Mouse (Mus musculus) left cerebral cortex, adult 6 months (tissue): ENCODE data around the gene Vars2. TPM values are rescaled to one million over a fixed set of nuclear protein-coding genes. Genes with fewer than 3 reads are reported as not detected.

Experiments
- long read RNA-seq, 2 experiments: library from polyadenylated mRNA; unstranded; transcript quantifications; one replicate each; pipeline ENCODE4 v2.0.0; 2019 to 2020
- polyA plus RNA-seq: library from polyadenylated mRNA; unstranded; fragments of <200 nt; fragmentation: Nextera tagmentation; gene quantifications from 2 replicates; pipeline ENCODE4 v1.2.3, GENCODE M21; 2021

Vars2 gene
- 4.2 and 4.4 TPM in 2 replicates for polyA plus RNA-seq
- long read RNA-seq, experiment 1, full-length matches to known transcripts: 4 of 7 reads
- long read RNA-seq, experiment 1, partial matches to known transcripts: 2 of 7 reads
- long read RNA-seq, experiment 1, other reads (novel, unspliced or antisense): 1 of 7 reads
- long read RNA-seq, experiment 2, partial matches to known transcripts: 1 of 1 reads
- long read RNA-seq, experiment 2, other reads (novel, unspliced or antisense): 0 of 1 reads

GRCm38 (mm10) chr17:35667334-35668065, at the start of gene Vars2:
Vars2 (minus strand) TSS chr17:35667592.

GRCm38 (mm10) chr17:35704621-35705464, 37.5 kb upstream of the Vars2 start, which contains the start of gene Ddr1:
Ddr1 (minus strand) TSS chr17:35704621.

GRCm38 (mm10) chr17:35673416-35674035, 6.1 kb upstream of the Vars2 start, which contains the start of gene Gtf2h4:
Gtf2h4 (minus strand) TSS chr17:35673739.

GRCm38 (mm10) chr17:35643609-35644236, 23.7 kb downstream of the Vars2 start, which contains the start of gene Mucl3:
Mucl3 (minus strand) TSS chr17:35643695.

GRCm38 (mm10) chr17:35626537-35626936, 40.9 kb downstream of the Vars2 start, which contains the start of gene Gm9573:
Gm9573 (minus strand) TSS chr17:35626637.

Other genes with a start within 250 kb of the Vars2 start
- 1.5 and 1.7 TPM in 2 replicates for gene H2-Q6, start 242.7 kb downstream of the Vars2 start, polyA plus RNA-seq
- 2.5 and 3.5 TPM in 2 replicates for gene H2-Q7, start 228.4 kb downstream of the Vars2 start, polyA plus RNA-seq
- 0.18 and 0.22 TPM in 2 replicates for gene H2-Q10, start 197.5 kb downstream of the Vars2 start, polyA plus RNA-seq
- gene Pou5f1, start 161.6 kb downstream of the Vars2 start, polyA plus RNA-seq: not detected in 2 replicates
- gene Tcf19, start 150.8 kb downstream of the Vars2 start, polyA plus RNA-seq: 12.5 and 13.0 TPM in 2 replicates
- gene Cchcr1, start 150.5 kb downstream of the Vars2 start, polyA plus RNA-seq: 1.8 and 2.2 TPM in 2 replicates
- not detected in 2 replicates for gene Psors1c2, start 134.4 kb downstream of the Vars2 start, polyA plus RNA-seq
- gene Cdsn, start 115.5 kb downstream of the Vars2 start, polyA plus RNA-seq: 1.3 and 1.6 TPM in 2 replicates
- gene 2300002M23Rik, start 100.1 kb downstream of the Vars2 start, polyA plus RNA-seq: not detected in 2 replicates
- not detected in 2 replicates for gene Sfta2, start 66.0 kb downstream of the Vars2 start, polyA plus RNA-seq
- gene Gm9573, start 41.0 kb downstream of the Vars2 start, polyA plus RNA-seq: not detected in 2 replicates
- not detected in 2 replicates for gene Mucl3, start 23.9 kb downstream of the Vars2 start, polyA plus RNA-seq
- gene Gtf2h4, start 6.1 kb upstream of the Vars2 start, polyA plus RNA-seq: 25.0 and 27.8 TPM in 2 replicates
- gene Ddr1, start 37.0 kb upstream of the Vars2 start, polyA plus RNA-seq: 10.2 and 39.0 TPM in 2 replicates
- 11.2 and 18.9 TPM in 2 replicates for gene Ier3, start 154.1 kb upstream of the Vars2 start, polyA plus RNA-seq
- 142 and 144 TPM in 2 replicates for gene Flot1, start 155.6 kb upstream of the Vars2 start, polyA plus RNA-seq
- gene Tubb5, start 170.7 kb upstream of the Vars2 start, polyA plus RNA-seq: 596 and 663 TPM in 2 replicates
- 2.9 and 4.1 TPM in 2 replicates for gene Mdc1, start 173.9 kb upstream of the Vars2 start, polyA plus RNA-seq
- gene Nrm, start 193.7 kb upstream of the Vars2 start, polyA plus RNA-seq: 4.0 and 4.1 TPM in 2 replicates
- 0.97 and 6.2 TPM in 2 replicates for gene Ppp1r18, start 198.0 kb upstream of the Vars2 start, polyA plus RNA-seq
- gene Dhx16, start 212.2 kb upstream of the Vars2 start, polyA plus RNA-seq: 9.6 and 13.1 TPM in 2 replicates
- gene 2310061I04Rik, start 229.8 kb upstream of the Vars2 start, polyA plus RNA-seq: 59.1 and 90.8 TPM in 2 replicates
- 34.2 and 50.5 TPM in 2 replicates for gene Atat1, start 242.5 kb upstream of the Vars2 start, polyA plus RNA-seq
- 65.1 and 66.8 TPM in 2 replicates for gene Mrps18b, start 248.8 kb upstream of the Vars2 start, polyA plus RNA-seq
- 16.6 and 18.5 TPM in 2 replicates for gene Ppp1r10, start 248.8 kb upstream of the Vars2 start, polyA plus RNA-seq